Mouse (Mus musculus) CH12.LX (cell line): ENCODE results near the gene Hsd17b2. TPM values are rescaled to one million over a fixed set of nuclear protein-coding genes. Genes with fewer than 3 reads are reported as not detected.

Experiments
- DNase-seq: peaks from one replicate; pipeline ENCODE4 v3.0.0-alpha.2; 2013; ENCODE audit errors: extremely low read depth
- H3K27ac ChIP-seq: 2 replicates; pipeline ENCODE4 v1.5.1; 2012; ENCODE audit warnings: low read depth, mild to moderate bottlenecking, control low read depth, moderate library complexity; ENCODE audit not compliant: insufficient read depth
- H3K27me3 ChIP-seq: replicated peaks from 2 replicates; pipeline ENCODE3; 2012; ENCODE audit warnings: inconsistent platforms
- H3K36me3 ChIP-seq, 2 experiments: replicated peaks in 1 of 2; 2 replicates each; pipeline versions ENCODE3 to v1.6.1; 2012; ENCODE audit warnings: inconsistent platforms in 1 of 2, low read length in 1 of 2, mild to moderate bottlenecking in 1 of 2, mixed read lengths in 1 of 2, moderate library complexity in 1 of 2; ENCODE audit not compliant: control insufficient read depth in 1 of 2, insufficient read depth in 1 of 2
- H3K4me1 ChIP-seq, 2 experiments: 2 replicates each; pipeline ENCODE4 v1.6.1; 2012; ENCODE audit warnings: inconsistent platforms in 1 of 2, moderate library complexity in 1 of 2; ENCODE audit not compliant: insufficient read depth in 2 of 2, control insufficient read depth in 1 of 2
- H3K4me2 ChIP-seq: 2 replicates; pipeline ENCODE4 v1.6.1; 2012; ENCODE audit warnings: low read depth, mild to moderate bottlenecking, control low read depth; ENCODE audit not compliant: poor library complexity, insufficient read depth, severe bottlenecking
- H3K4me3 ChIP-seq, 3 experiments: fragments of 150-350 bp in 1 of 3; sonication (generic) in 1 of 3; replicated peaks in 1 of 3; 2 replicates each; pipeline versions ENCODE3 to v1.5.1; 2011 to 2012; ENCODE audit warnings: low read depth in 2 of 3, low read length in 2 of 3, mild to moderate bottlenecking in 2 of 3, moderate library complexity in 2 of 3, control low read depth in 1 of 3, improper control_type of control experiment in 1 of 3, inconsistent platforms in 1 of 3, mixed read lengths in 1 of 3; ENCODE audit not compliant: poor library complexity in 1 of 3
- H3K79me2 ChIP-seq: replicated peaks from 2 replicates; pipeline ENCODE4 v1.6.1; 2012; ENCODE audit warnings: mild to moderate bottlenecking, moderate library complexity; ENCODE audit not compliant: control insufficient read depth, poor library complexity, insufficient read depth, severe bottlenecking; ENCODE audit errors: extremely low read depth
- H3K9ac ChIP-seq: 2 replicates; pipeline ENCODE4 v1.6.1; 2012; ENCODE audit warnings: low read depth, mild to moderate bottlenecking, control low read depth, moderate library complexity; ENCODE audit not compliant: insufficient read depth
- H3K9me3 ChIP-seq: replicated peaks from 2 replicates; pipeline ENCODE3; 2012; ENCODE audit warnings: low read length, inconsistent platforms, mixed read lengths
- CHD1 ChIP-seq: IDR thresholded peaks from 2 replicates; pipeline ENCODE4 v1.6.1; 2012; ENCODE audit warnings: low read depth, low read length, improper control_type of control experiment, inconsistent platforms
- CHD2 ChIP-seq: IDR thresholded peaks from 2 replicates; pipeline ENCODE4 v1.6.1; 2011; ENCODE audit warnings: low read length, improper control_type of control experiment
- CTCF ChIP-seq, 2 experiments: IDR thresholded peaks in 1 of 2; conservative IDR thresholded peaks in 1 of 2; 2 replicates each; pipeline ENCODE4 v1.5.1; 2011 to 2012; ENCODE audit warnings: low read depth in 2 of 2, low read length in 2 of 2, improper control_type of control experiment in 1 of 2, inconsistent platforms in 1 of 2, mild to moderate bottlenecking in 1 of 2, moderate library complexity in 1 of 2
- E2F4 ChIP-seq: IDR thresholded peaks from 2 replicates; pipeline ENCODE4 v1.6.1; 2011; ENCODE audit warnings: low read depth, low read length, improper control_type of control experiment; ENCODE audit not compliant: insufficient replicate concordance
- ELF1 ChIP-seq: IDR thresholded peaks from 2 replicates; pipeline ENCODE4 v1.6.1; 2014; ENCODE audit warnings: low read depth, mild to moderate bottlenecking, inconsistent platforms, low read length, improper control_type of control experiment
- EP300 ChIP-seq: IDR thresholded peaks from 2 replicates; pipeline ENCODE4 v1.6.1; 2011; ENCODE audit warnings: low read length, improper control_type of control experiment
- GABPA ChIP-seq: IDR thresholded peaks from 2 replicates; pipeline ENCODE4 v1.6.1; 2012; ENCODE audit warnings: low read depth, low read length, improper control_type of control experiment, inconsistent platforms; ENCODE audit not compliant: insufficient replicate concordance
- HCFC1 ChIP-seq: IDR thresholded peaks from 2 replicates; pipeline ENCODE4 v1.6.1; 2012; ENCODE audit warnings: low read depth, mild to moderate bottlenecking, inconsistent platforms, low read length, improper control_type of control experiment
- IRF4 ChIP-seq: IDR thresholded peaks from 2 replicates; pipeline ENCODE4 v1.6.1; 2014; ENCODE audit warnings: low read depth, mild to moderate bottlenecking, inconsistent platforms, low read length, improper control_type of control experiment
- KAT2A ChIP-seq: IDR thresholded peaks from 2 replicates; pipeline ENCODE4 v1.6.1; 2012; ENCODE audit warnings: low read length, improper control_type of control experiment, inconsistent platforms; ENCODE audit not compliant: insufficient replicate concordance
- MAX ChIP-seq: IDR thresholded peaks from 2 replicates; pipeline ENCODE4 v1.6.1; 2011; ENCODE audit warnings: low read length, improper control_type of control experiment
- MYC ChIP-seq: IDR thresholded peaks from 2 replicates; pipeline ENCODE4 v1.6.1; 2011; ENCODE audit warnings: low read depth, mild to moderate bottlenecking, improper control_type of control experiment, low read length
- NRF1 ChIP-seq: IDR thresholded peaks from 2 replicates; pipeline ENCODE4 v1.6.1; 2014; ENCODE audit warnings: low read depth, mild to moderate bottlenecking, inconsistent platforms, low read length, improper control_type of control experiment, moderate library complexity
- POLR2A ChIP-seq: IDR thresholded peaks from 2 replicates; pipeline ENCODE4 v1.6.1; 2011; ENCODE audit warnings: low read depth, mild to moderate bottlenecking, improper control_type of control experiment, low read length
- RAD21 ChIP-seq: IDR thresholded peaks from 2 replicates; pipeline ENCODE4 v1.6.1; 2011; ENCODE audit warnings: low read depth, mild to moderate bottlenecking, low read length, improper control_type of control experiment, moderate library complexity
- RCOR1 ChIP-seq: conservative IDR thresholded peaks from 2 replicates; pipeline ENCODE4 v1.6.1; 2012; ENCODE audit warnings: low read depth, mild to moderate bottlenecking, inconsistent platforms, low read length, improper control_type of control experiment
- SMC3 ChIP-seq: IDR thresholded peaks from 2 replicates; pipeline ENCODE4 v1.6.1; 2011; ENCODE audit warnings: low read depth, low read length, improper control_type of control experiment
- TBP ChIP-seq: conservative IDR thresholded peaks from 2 replicates; pipeline ENCODE4 v1.6.1; 2011; ENCODE audit warnings: low read depth, low read length, improper control_type of control experiment
- TCF12 ChIP-seq: IDR thresholded peaks from 2 replicates; pipeline ENCODE4 v1.6.1; 2014; ENCODE audit warnings: low read depth, mild to moderate bottlenecking, inconsistent platforms, low read length, improper control_type of control experiment
- ZC3H11A ChIP-seq: IDR thresholded peaks from 2 replicates; pipeline ENCODE4 v1.6.1; 2012; ENCODE audit warnings: low read depth, mild to moderate bottlenecking, inconsistent platforms, low read length, improper control_type of control experiment
- ZNF384 ChIP-seq: IDR thresholded peaks from 2 replicates; pipeline ENCODE4 v1.6.1; 2012; ENCODE audit warnings: low read depth, low read length, improper control_type of control experiment, inconsistent platforms
- dilution Hi-C: fragments of 300-500 bp; cut with MboI; formaldehyde crosslinking; loops from 2 replicates; pipeline ENCODE4 v1.14.3; 2020; ENCODE audit warnings: low sequenced_read_pairs; ENCODE audit not compliant: extremely low pct_unique_long_range_greater_than_20kb, extremely low pct_ligation_motif_present
- in situ Hi-C: fragments of 300-500 bp; cut with MboI; formaldehyde crosslinking; loops from 3 replicates; pipeline ENCODE4 v1.14.3; 2019; ENCODE audit warnings: low sequenced_read_pairs, low pct_ligation_motif_present, low pct_unique_long_range_greater_than_20kb, mixed read lengths
- polyA plus RNA-seq: library from polyadenylated mRNA; unstranded; fragments of >175 nt; gene quantifications from 2 replicates; pipeline ENCODE4 v1.2.1, GENCODE M21; 2012; ENCODE audit warnings: low read depth; ENCODE audit not compliant: insufficient read length
- total RNA-seq, 2 experiments: library from RNA; depleted of rRNA; stranded (reverse); fragments of 300-350 nt in 1 of 2; fragments of >200 nt in 1 of 2; gene quantifications; 2 replicates each; pipeline ENCODE4 v1.2.3; 2012 to 2014

The Hsd17b2 gene
- total and polyA plus RNA-seq, 3 experiments: not detected

DNA sequence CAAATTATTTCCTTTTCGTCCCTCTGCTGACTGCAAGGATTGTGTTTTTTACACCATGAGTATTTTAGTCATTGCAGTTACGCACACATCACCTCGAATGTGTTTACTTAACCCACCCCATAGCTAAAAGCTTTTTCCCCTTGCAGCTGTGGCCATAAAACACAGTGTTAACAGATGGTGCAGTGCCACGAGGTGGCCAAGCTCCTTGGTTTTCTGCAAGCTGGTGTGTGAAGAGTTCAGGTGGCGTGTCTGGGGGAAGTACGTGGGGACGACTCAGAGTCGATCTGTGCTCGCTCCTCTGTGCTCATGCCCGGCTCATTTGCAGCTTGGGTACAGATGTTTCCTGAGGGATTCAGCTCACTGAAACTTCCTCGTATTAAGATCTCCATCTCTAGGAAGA is 17.2 kb upstream of the Hsd17b2 start:
- Histone ChIP-seq H3K9me3 (no peaks in the 10 kb centered on the region), H3K4me1 (peaks cover 5 to 17% of the 10 kb centered on the region in 2 experiments; a peak in 3 of 4 replicates), H3K79me2 (no peaks in the 10 kb centered on the region), H3K4me3 (no peak overlapping the region), H3K4me2 (peak overlapping the region; percentile 79; the same call in 1 of the 2 replicates), H3K27ac (no peak overlapping the region), H3K36me3 (no peaks in the 10 kb centered on the region), H3K27me3 (no peaks in the 10 kb centered on the region), H3K9ac (no peak overlapping the region)
- dilution Hi-C loops: no loop called here
- DNase-seq: peak; percentile 23
- TF ChIP-seq SMC3 (no peak), CTCF (conservative IDR thresholded peaks at IDR 0.05 in 1 of 2, IDR thresholded peaks at IDR 0.05 in 1 of 2; ENCODE audit: low read depth in 2 of 2, low read length in 2 of 2) (0 out of 4 replicates have a peak, but pooled peaks of 1 of the 2 experiments have one; percentile 4), KAT2A (no peak), IRF4 (no peak), CHD2 (no peak)
- in situ Hi-C loops: no loop called here

- Histone ChIP-seq H3K9me3 (no peaks in the 10 kb centered on the region), H3K9ac (no peak overlapping the region), H3K4me1 (peaks cover 5 to 17% of the 10 kb centered on the region in 2 experiments; a peak in 3 of 4 replicates), H3K27ac (no peak overlapping the region), H3K27me3 (no peaks in the 10 kb centered on the region), H3K4me2 (no peak overlapping the region), H3K79me2 (no peaks in the 10 kb centered on the region), H3K36me3 (no peaks in the 10 kb centered on the region), H3K4me3 (no peak overlapping the region)
- dilution Hi-C loops: no loop called here
- DNase-seq: no peak
- in situ Hi-C loops: no loop called here
- TF ChIP-seq TBP (no peak), TCF12 (no peak), ZNF384 (no peak), POLR2A (no peak), SMC3 (no peak), ELF1 (no peak), HCFC1 (no peak), GABPA (no peak), MAX (no peak), MYC (no peak), RCOR1 (no peak), RAD21 (no peak), NRF1 (no peak), ZC3H11A (no peak), EP300 (no peak), CHD1 (no peak), KAT2A (no peak), E2F4 (no peak), CHD2 (no peak)
Measured at GRCm38 (mm10) chr8:117687890-117688289, 13.8 kb upstream of the Hsd17b2 start.
